Mouse (Mus musculus) lung, adult 2 months (tissue): ENCODE data around the gene Igtp.
A peak's percentile ranks its signal among the peaks of the same experiment; 100 is the strongest.

ENCODE experiments used
- CTCF ChIP-seq: fragments of 200-500 bp; IDR thresholded peaks from 2 replicates; pipeline ENCODE4 v1.5.1; 2011; ENCODE audit warnings: mild to moderate bottlenecking, low read length, control low read depth; ENCODE audit not compliant: insufficient read depth
- POLR2A ChIP-seq: fragments of 200-500 bp; IDR thresholded peaks from 2 replicates; pipeline ENCODE4 v1.6.1; 2011; ENCODE audit warnings: low read depth, mild to moderate bottlenecking, control low read depth, low read length, borderline replicate concordance; ENCODE audit errors: extremely low read depth

- TF ChIP-seq CTCF, result peak; percentile 99
- no peak for TF ChIP-seq POLR2A
Measured at GRCm38 (mm10) chr11:58225655-58226054, 26.3 kb downstream of the Igtp start.
